Comparison of ENCODE assay signal across 18 mouse cellular contexts in the genomic region with DNA sequence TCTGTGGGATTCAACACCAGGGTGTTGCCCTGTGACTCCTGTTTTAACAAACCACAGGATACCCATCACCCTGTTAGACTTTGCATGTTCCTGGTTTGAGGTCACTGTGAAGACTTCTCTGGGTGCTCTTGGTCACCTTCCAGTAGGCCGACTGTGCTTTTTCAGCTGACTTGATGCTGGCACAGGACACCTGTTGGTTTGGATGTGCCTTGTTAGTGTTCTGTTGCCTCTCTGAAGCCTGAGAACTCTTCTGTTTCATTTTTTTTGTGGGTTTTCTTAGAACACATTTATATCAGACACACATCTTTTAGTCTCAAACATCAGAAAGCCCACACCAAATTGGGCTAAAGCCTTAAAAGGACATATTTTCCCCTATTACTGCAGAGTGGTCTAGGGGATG. TPM values are rescaled to one million over a fixed set of nuclear protein-coding genes. Genes with fewer than 3 reads are reported as not detected.
"Had no signal": no experiment of that assay in that cellular context is flagged by ENCODE, and none has a peak within 500 bp of the region (broad histone marks: within the 10 kb centered on the region; RNA-seq: fewer than 3 reads in every experiment).

No protein-coding gene starts in this region.

- H3K27me3 ChIP-seq: intestine, embryonic 15.5 days; limb, embryonic 12.5 days; liver, embryonic 13.5 days; lung, embryonic 15.5 days; neural tube, embryonic 12.5 days had no signal

- DNase-seq: kidney, adult 18-20 months; kidney, postnatal 25 days; layer of hippocampus, adult 9-11 months; liver; liver, embryonic 13.5 days; liver, postnatal 0 days; midbrain, embryonic 14.5 days; retina, postnatal 1 day; right cerebral cortex, postnatal 4 days; spleen, adult 18-20 months had no signal

- ATAC-seq: intestine, embryonic 15.5 days; liver, postnatal 0 days had no signal

- H3K4me1 ChIP-seq: liver, embryonic 13.5 days had no signal

- H3K27ac ChIP-seq: intestine, embryonic 15.5 days; limb, embryonic 12.5 days; liver, embryonic 13.5 days; lung, embryonic 15.5 days; neural tube, embryonic 12.5 days had no signal

- H3K4me2 ChIP-seq: intestine, embryonic 15.5 days; limb, embryonic 12.5 days; liver, embryonic 13.5 days; lung, embryonic 15.5 days; neural tube, embryonic 12.5 days had no signal

- H3K9ac ChIP-seq: intestine, embryonic 15.5 days; limb, embryonic 12.5 days; liver, embryonic 13.5 days; liver, postnatal 0 days; lung, embryonic 15.5 days; neural tube, embryonic 12.5 days had no signal

- H3K36me3 ChIP-seq: intestine, embryonic 15.5 days; limb, embryonic 12.5 days; liver, embryonic 13.5 days; lung, embryonic 15.5 days had no signal

- H3K4me3 ChIP-seq: intestine, embryonic 15.5 days; limb, embryonic 12.5 days; liver, embryonic 13.5 days; lung, embryonic 15.5 days; midbrain, embryonic 10.5 days; myocyte; neural tube, embryonic 12.5 days had no signal

- H3K9me3 ChIP-seq: intestine, embryonic 15.5 days; limb, embryonic 12.5 days; liver, embryonic 13.5 days; lung, embryonic 15.5 days; neural tube, embryonic 12.5 days had no signal

RNA-seq across cellular contexts. Expression of gene Nsg2, which starts 13.3 kb away (rescaled TPM):
- polyA plus RNA-seq: liver, postnatal 0 days had no signal

RNA-seq across cellular contexts. Expression of gene 4930524B15Rik, which starts 48.2 kb away (rescaled TPM):
- total RNA-seq: left cerebral cortex, postnatal 36 days; neutrophil, adult 5-6 weeks had no signal
- polyA plus RNA-seq: intestine, embryonic 15.5 days; limb, embryonic 12.5 days; liver, embryonic 13.5 days; liver, postnatal 0 days; lung, embryonic 15.5 days; myocyte had no signal
